ENCODE assay signal across 8 mouse cellular contexts in the genomic region with DNA sequence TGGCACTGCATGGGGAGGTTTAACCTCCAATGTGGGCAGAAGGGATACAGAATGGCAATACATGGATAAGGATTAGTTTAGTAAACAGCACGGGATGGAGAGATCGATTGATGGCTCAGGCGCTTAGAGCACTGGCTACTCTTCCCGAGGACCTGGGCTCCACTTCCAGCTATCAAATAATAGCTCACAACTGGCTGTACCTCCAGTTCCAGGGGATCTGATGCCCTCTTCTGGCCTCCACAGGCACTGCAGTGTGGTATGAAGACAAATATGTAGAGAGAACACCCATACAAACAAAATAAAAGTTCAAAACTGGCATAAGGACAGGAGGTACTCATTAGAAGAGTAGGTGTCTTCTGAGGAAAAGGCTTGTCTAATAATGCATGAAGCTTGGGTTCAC. TPM values are rescaled to one million over a fixed set of nuclear protein-coding genes. Genes with fewer than 3 reads are reported as not detected.
A peak's percentile ranks its signal among the peaks of the same experiment; 100 is the strongest.
DNase-seq lines count a peak whose midpoint lies in the region; ATAC-seq and TF ChIP-seq lines count a peak whose summit lies in the region.
"Had no signal": no experiment of that assay in that cellular context is flagged by ENCODE, and none has a peak within 500 bp of the region (broad histone marks: within the 10 kb centered on the region; RNA-seq: fewer than 3 reads in every experiment).

No protein-coding gene starts in this region.

- no peak overlapping the region for H3K27ac ChIP-seq in kidney, adult 2 months (ENCODE audit: insufficient read depth, low read depth, low read length)
- H3K27ac ChIP-seq in kidney, embryonic 15.5 days, result no peak overlapping the region

- no peak overlapping the region for H3K4me2 ChIP-seq in kidney, embryonic 15.5 days

- H3K9ac ChIP-seq in kidney, embryonic 15.5 days, result no peak overlapping the region

- 72% methylated on average over 4 of the region's 4 CpGs for WGBS in kidney, adult 2 months
- WGBS in kidney, embryonic 15.5 days, result 85% methylated on average over 4 of the region's 4 CpGs

- in situ Hi-C loops in Patski (cut with MboI; ENCODE audit: low pct_unique_long_range_greater_than_20kb), result no loop called here

- no peak overlapping the region for H3K4me3 ChIP-seq in kidney, adult 2 months (ENCODE audit: insufficient read depth, low read depth, low read length)
- H3K4me3 ChIP-seq in kidney, embryonic 15.5 days (replicated peaks), result no peak overlapping the region

- TF ChIP-seq POLR2A in kidney, adult 2 months (IDR thresholded peaks at IDR 0.05; ENCODE audit: low read depth, low read length), result no peak

- TF ChIP-seq CTCF in kidney, adult 2 months (conservative IDR thresholded peaks at IDR 0.05; ENCODE audit: insufficient read depth, insufficient read length, low read depth, low read length), result peak; percentile 75
- peak; percentile 80 for TF ChIP-seq CTCF in Patski (IDR thresholded peaks at IDR 0.05)

- DNase-seq in kidney, adult 2 months, result peak; percentile 71
- DNase-seq in CD8-positive naive resting alpha-beta T cell, adult 2 months (ENCODE audit: low read depth in 2 of 2, low spot score in 2 of 2), result peak; percentile 35 to 61
- no peak for DNase-seq in Patski (ENCODE audit: low read depth, low spot score)
- peak; percentile 55 to 62 for DNase-seq in lung, adult 18-20 months
- DNase-seq in testis, postnatal 10 days (ENCODE audit: low spot score), result peak; percentile 68

- POLR2A ChIA-PET in Patski (lab: Charles Lee), result interaction anchor here (0.6 kb wide), 1 partner anchor 33 kb away, joined by 3 read pairs; no protein-coding TSS in a partner anchor

- H3K27me3 ChIP-seq in kidney, adult 2 months (replicated peaks; ENCODE audit: control insufficient read depth, insufficient read depth, low read length), result no peaks in the 10 kb centered on the region
- H3K27me3 ChIP-seq in kidney, embryonic 15.5 days, result no peaks in the 10 kb centered on the region
- no peaks in the 10 kb centered on the region for H3K27me3 ChIP-seq in Patski

- H3K36me3 ChIP-seq in kidney, adult 2 months (ENCODE audit: control insufficient read depth, insufficient read depth, low read length), result peaks cover 8% of the 10 kb centered on the region
- H3K36me3 ChIP-seq in kidney, embryonic 15.5 days, result peaks cover 89% of the 10 kb centered on the region

- H3K9me3 ChIP-seq in kidney, embryonic 15.5 days (replicated peaks), result no peaks in the 10 kb centered on the region

- CTCF ChIA-PET in Patski (lab: Charles Lee), result interaction anchor here (0.7 to 9.3 kb wide), 11 partner anchors 8 to 413 kb away, joined by 3 to 62 read pairs (median 5); partner anchors contain the start of genes 1700123O20Rik, Acin1 and Rem2

- peaks cover 5% of the 10 kb centered on the region; the same call in 1 of the 2 replicates for H3K4me1 ChIP-seq in kidney, adult 2 months (ENCODE audit: control insufficient read depth, insufficient read depth, low read length)
- no peaks in the 10 kb centered on the region for H3K4me1 ChIP-seq in kidney, embryonic 15.5 days

- no peak for ATAC-seq in kidney, embryonic 15.5 days (replicated peaks; ENCODE audit: low FRiP score)
- ATAC-seq in Patski, result no peak
- peak; percentile 71 for ATAC-seq in erythroblast, adult 5-6 weeks (replicated peaks; ENCODE audit: low FRiP score, poor library complexity, severe bottlenecking)

RNA-seq across cellular contexts. Expression of gene 1700123O20Rik, which starts 16.6 kb away (rescaled TPM):
- 54.0 and 57.5 TPM in 2 replicates for polyA plus RNA-seq in kidney, adult 2 months (2012; rRNA removed)
- 85.9 and 88.7 TPM in 2 replicates for polyA plus RNA-seq in kidney, embryonic 15.5 days (2015; fragmentation: Nextera tagmentation; extraction: Ambion mirVana)
- polyA plus RNA-seq in Patski (2021), result 69.8 TPM
- 22.7 and 25.5 TPM in 2 replicates for total RNA-seq in erythroblast, adult 5-6 weeks (2015; ENCODE audit: low replicate concordance)
- 18.1 and 25.8 TPM in 2 replicates for total RNA-seq in erythroblast, adult 5-6 weeks (2017; ENCODE audit: low replicate concordance)

RNA-seq across cellular contexts. Expression of gene Acin1, which starts 17.4 kb away (rescaled TPM):
- 79.2 and 79.4 TPM in 2 replicates for polyA plus RNA-seq in kidney, adult 2 months (2012; rRNA removed)
- 142 and 145 TPM in 2 replicates for polyA plus RNA-seq in kidney, embryonic 15.5 days (2015; fragmentation: Nextera tagmentation; extraction: Ambion mirVana)
- polyA plus RNA-seq in Patski (2021), result 215 TPM
- total RNA-seq in erythroblast, adult 5-6 weeks (2015; ENCODE audit: low replicate concordance), result 173 and 217 TPM in 2 replicates
- 369 and 562 TPM in 2 replicates for total RNA-seq in erythroblast, adult 5-6 weeks (2017; ENCODE audit: low replicate concordance)

RNA-seq across cellular contexts. Expression of gene Cdh24, which starts 28.2 kb away (rescaled TPM):
- 1.2 and 1.5 TPM in 2 replicates for polyA plus RNA-seq in kidney, adult 2 months (2012; rRNA removed)
- polyA plus RNA-seq in kidney, embryonic 15.5 days (2015; fragmentation: Nextera tagmentation; extraction: Ambion mirVana), result 3.1 and 4.5 TPM in 2 replicates
- 7.0 TPM for polyA plus RNA-seq in Patski (2021)
- 1.3 and 1.5 TPM in 2 replicates for total RNA-seq in erythroblast, adult 5-6 weeks (2015; ENCODE audit: low replicate concordance)
- total RNA-seq in erythroblast, adult 5-6 weeks (2017; ENCODE audit: low replicate concordance), result 2.4 and 5.0 TPM in 2 replicates

RNA-seq across cellular contexts. Expression of gene Gm17606, which starts 28.6 kb away (rescaled TPM):
- not detected in 2 replicates for polyA plus RNA-seq in kidney, adult 2 months (2012; rRNA removed)
- not detected in 2 replicates for polyA plus RNA-seq in kidney, embryonic 15.5 days (2015; fragmentation: Nextera tagmentation; extraction: Ambion mirVana)
- not detected for polyA plus RNA-seq in Patski (2021)
- not detected in 2 replicates for total RNA-seq in erythroblast, adult 5-6 weeks (2015; ENCODE audit: low replicate concordance)
- total RNA-seq in erythroblast, adult 5-6 weeks (2017; ENCODE audit: low replicate concordance), result not detected in 2 replicates
- polyA plus RNA-seq: lung, embryonic 16.5 days had no signal

RNA-seq across cellular contexts. Expression of gene Gm29776, which starts 29.3 kb away (rescaled TPM):
- polyA plus RNA-seq in kidney, adult 2 months (2012; rRNA removed), result 0.16 and 0.20 TPM in 2 replicates
- 0.09 and 0.21 TPM in 2 replicates for polyA plus RNA-seq in kidney, embryonic 15.5 days (2015; fragmentation: Nextera tagmentation; extraction: Ambion mirVana)
- 0.03 TPM for polyA plus RNA-seq in Patski (2021)
- total RNA-seq in erythroblast, adult 5-6 weeks (2015; ENCODE audit: low replicate concordance), result not detected in 2 replicates
- not detected in 2 replicates for total RNA-seq in erythroblast, adult 5-6 weeks (2017; ENCODE audit: low replicate concordance)
